Mouse (Mus musculus) heart, embryonic 12.5 days (tissue): ENCODE measurements at regions not wholly inside any gene's neighbourhood (a gene's known extent, or its start where the extent isn't known, plus 50 kb on each side); places are given as distances from the start of the nearest gene placed in this dataset.
"Not testable (repeated sequence)": the region's sequence is repeated elsewhere in the genome, so short reads cannot be mapped to it uniquely, and the experiment has no call there.

ENCODE experiments used
- ATAC-seq: fragments of 200-750 bp; cut with Nextera tagmentation; 2 replicates; pipeline ENCODE4 v1.8.0; 2017; ENCODE audit warnings: moderate TSS enrichment, moderate library complexity; ENCODE audit not compliant: insufficient number of reproducible peaks, low FRiP score
- H3K27ac ChIP-seq: fragments of 300-500 bp; sonication (generic); 2 replicates; pipeline ENCODE4 v1.5.1; 2016; ENCODE audit warnings: mild to moderate bottlenecking, moderate library complexity; ENCODE audit not compliant: poor library complexity, severe bottlenecking
- H3K27me3 ChIP-seq: fragments of 300-500 bp; sonication (generic); replicated peaks from 2 replicates; pipeline ENCODE4 v1.6.1; 2016; ENCODE audit warnings: mild to moderate bottlenecking, moderate library complexity
- H3K36me3 ChIP-seq: fragments of 300-500 bp; sonication (generic); 2 replicates; pipeline ENCODE4 v1.6.1; 2016; ENCODE audit warnings: mild to moderate bottlenecking, moderate library complexity
- H3K4me1 ChIP-seq: fragments of 300-500 bp; sonication (generic); replicated peaks from 2 replicates; pipeline ENCODE4 v1.6.1; 2016; ENCODE audit warnings: mild to moderate bottlenecking
- H3K4me2 ChIP-seq: fragments of 300-500 bp; sonication (generic); 2 replicates; pipeline ENCODE4 v1.6.1; 2016; ENCODE audit warnings: mild to moderate bottlenecking, moderate library complexity
- H3K4me3 ChIP-seq: fragments of 300-500 bp; sonication (generic); 2 replicates; pipeline ENCODE4 v1.5.1; 2016; ENCODE audit warnings: mild to moderate bottlenecking
- H3K9ac ChIP-seq: fragments of 300-500 bp; sonication (generic); 2 replicates; pipeline ENCODE4 v1.6.1; 2016; ENCODE audit warnings: mild to moderate bottlenecking, moderate library complexity
- H3K9me3 ChIP-seq: fragments of 300-500 bp; sonication (generic); replicated peaks from 2 replicates; pipeline ENCODE4 v1.6.1; 2016; ENCODE audit warnings: mild to moderate bottlenecking, moderate library complexity
- WGBS: fragments of 180-500 bp; shearing (Covaris S2); methylation state at CpG from one replicate; pipeline ENCODE4 v1.1.7; 2016; 5-methylcytosine and 5-hydroxymethylcytosine counted together

DNA sequence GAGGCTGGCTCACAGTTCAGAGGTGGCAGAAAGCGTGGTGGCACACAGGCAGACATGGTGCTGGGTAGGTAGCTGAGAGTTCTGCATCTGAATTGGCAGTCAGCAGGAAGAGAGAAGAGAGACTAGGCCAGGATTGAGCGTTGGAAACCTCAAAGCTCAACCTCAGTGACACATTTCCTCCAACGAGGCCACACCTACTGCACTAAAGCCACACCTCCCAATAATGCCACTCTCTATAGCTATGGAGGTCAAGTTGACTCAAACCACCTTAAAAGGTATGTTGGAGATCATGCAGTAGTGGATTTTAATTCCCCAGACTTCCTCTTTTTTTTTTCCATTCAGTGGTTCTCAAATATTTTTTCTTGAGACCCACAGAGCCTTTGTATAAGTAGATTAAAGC lies 57.1 kb downstream of the Ccdc54 start:
- H3K4me3 ChIP-seq, result no peak overlapping the region
- no peak for ATAC-seq
- 0 out of 2 replicates have a peak, but pooled peaks cover 6% of the 10 kb centered on the region for H3K9me3 ChIP-seq
- H3K27ac ChIP-seq, result no peak overlapping the region
- 64% methylated on average over 3 of the region's 3 CpGs for WGBS
- no peak overlapping the region for H3K4me2 ChIP-seq
- H3K9ac ChIP-seq, result no peak overlapping the region
- no peaks in the 10 kb centered on the region for H3K36me3 ChIP-seq
- no peaks in the 10 kb centered on the region for H3K4me1 ChIP-seq
- H3K27me3 ChIP-seq, result no peaks in the 10 kb centered on the region

GRCm38 (mm10) chr16:50529511-50530416 lies 61.2 kb downstream of the Ccdc54 start:
- Histone ChIP-seq H3K4me3 (peak overlapping the region; percentile 82), H3K4me1 (peaks cover 8% of the 10 kb centered on the region), H3K4me2 (peak overlapping the region; percentile 90), H3K27me3 (no peaks in the 10 kb centered on the region), H3K9ac (peak overlapping the region; percentile 91), H3K9me3 (no peaks in the 10 kb centered on the region), H3K36me3 (no peaks in the 10 kb centered on the region), H3K27ac (peak overlapping the region; percentile 95)
- under 1% methylated on average over 46 of the region's 46 CpGs for WGBS
- ATAC-seq, result peak; percentile 48

DNA sequence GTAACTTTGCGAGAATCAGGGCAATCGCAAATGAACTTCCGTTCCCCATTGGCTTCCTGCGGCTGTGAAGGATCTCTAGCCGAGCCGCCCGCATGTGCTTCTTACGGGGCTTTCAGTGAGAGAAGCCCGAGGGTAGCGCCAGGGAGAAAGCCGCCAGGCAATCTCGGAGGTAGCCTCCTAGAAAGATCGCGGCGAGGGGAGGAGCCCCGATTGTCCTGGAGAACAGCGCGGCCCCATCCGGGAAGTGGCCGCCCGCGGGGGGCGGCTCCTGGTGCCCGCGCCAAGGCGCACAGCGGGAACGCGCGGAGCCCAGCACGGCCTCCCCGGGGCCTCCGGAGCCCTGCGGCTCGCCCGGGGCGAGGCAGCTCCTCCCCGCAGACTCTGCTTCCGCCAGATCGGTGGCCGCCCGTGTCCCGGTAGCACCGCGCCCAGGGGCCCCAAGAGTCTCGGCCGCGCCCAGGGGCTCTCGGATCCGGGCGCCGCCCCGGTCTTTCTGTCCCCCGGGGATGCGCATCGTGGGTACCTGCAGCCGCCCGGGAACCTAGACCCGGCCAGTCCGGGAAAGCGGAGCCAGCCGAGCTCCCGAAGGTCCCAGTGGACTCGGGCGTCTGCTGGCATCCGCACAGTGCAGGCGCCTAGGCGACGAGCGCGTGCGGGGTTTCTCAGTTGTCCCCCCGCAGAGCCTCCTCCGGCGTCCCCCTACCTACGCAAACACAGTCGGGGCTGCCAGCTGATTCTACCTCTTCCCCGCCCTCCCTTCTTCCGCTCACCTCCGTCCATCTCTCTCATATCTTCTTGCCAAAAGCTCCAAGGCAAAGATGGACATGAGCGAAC lies 62.1 kb downstream of the Ccdc54 start:
- Histone ChIP-seq H3K4me2 (peak overlapping the region; percentile 90), H3K9ac (peak overlapping the region; percentile 91), H3K4me1 (peaks cover 10% of the 10 kb centered on the region), H3K9me3 (no peaks in the 10 kb centered on the region), H3K36me3 (no peaks in the 10 kb centered on the region), H3K4me3 (peak overlapping the region; percentile 82), H3K27me3 (no peaks in the 10 kb centered on the region), H3K27ac (peak overlapping the region; percentile 95)
- under 1% methylated on average over 79 of the region's 81 CpGs for WGBS
- ATAC-seq, result peak; percentile 87

DNA sequence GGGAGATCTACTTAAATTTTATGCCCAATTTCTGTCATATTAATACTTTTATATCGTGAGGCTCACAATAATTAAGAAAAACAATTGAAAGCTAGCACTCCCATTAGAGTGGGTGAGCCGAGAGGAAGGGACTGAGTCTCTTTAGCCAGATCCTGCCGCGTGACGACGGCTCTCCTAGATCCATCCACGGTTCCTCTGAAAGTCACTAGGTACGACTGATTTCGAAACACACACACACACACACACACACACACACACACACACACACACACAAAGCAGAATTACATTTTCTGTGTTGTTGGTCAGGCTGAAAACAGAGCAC lies 62.6 kb downstream of the Ccdc54 start:
- no peaks in the 10 kb centered on the region for H3K9me3 ChIP-seq
- peak overlapping the region; percentile 91 for H3K9ac ChIP-seq
- peak; percentile 52; the same call in 1 of the 2 replicates for ATAC-seq
- H3K27me3 ChIP-seq, result no peaks in the 10 kb centered on the region
- H3K27ac ChIP-seq, result peak overlapping the region; percentile 95
- 1% methylated on average over 9 of the region's 9 CpGs for WGBS
- no peaks in the 10 kb centered on the region for H3K36me3 ChIP-seq
- peak overlapping the region; percentile 90 for H3K4me2 ChIP-seq
- H3K4me1 ChIP-seq, result peaks cover 10% of the 10 kb centered on the region
- H3K4me3 ChIP-seq, result peak overlapping the region; percentile 82

- not testable (repeated sequence) for H3K9ac ChIP-seq, H3K27ac ChIP-seq, H3K4me2 ChIP-seq, H3K27me3 ChIP-seq, H3K36me3 ChIP-seq, H3K4me1 ChIP-seq, H3K4me3 ChIP-seq, ATAC-seq, H3K9me3 ChIP-seq
- 78% methylated on average over 5 of the region's 5 CpGs for WGBS
Observed at GRCm38 (mm10) chr16:50526930-50527329, 64.0 kb downstream of the Ccdc54 start.

GRCm38 (mm10) chr16:50525934-50526366 lies 65.0 kb downstream of the Ccdc54 start:
- 85% methylated on average over 11 of the region's 11 CpGs for WGBS
- Histone ChIP-seq H3K9me3 (no peaks in the 10 kb centered on the region), H3K36me3 (no peaks in the 10 kb centered on the region), H3K4me1 (peaks cover 10% of the 10 kb centered on the region), H3K4me2 (no peak overlapping the region), H3K4me3 (no peak overlapping the region), H3K9ac (no peak overlapping the region), H3K27me3 (no peaks in the 10 kb centered on the region), H3K27ac (no peak overlapping the region)
- ATAC-seq, result no peak

DNA sequence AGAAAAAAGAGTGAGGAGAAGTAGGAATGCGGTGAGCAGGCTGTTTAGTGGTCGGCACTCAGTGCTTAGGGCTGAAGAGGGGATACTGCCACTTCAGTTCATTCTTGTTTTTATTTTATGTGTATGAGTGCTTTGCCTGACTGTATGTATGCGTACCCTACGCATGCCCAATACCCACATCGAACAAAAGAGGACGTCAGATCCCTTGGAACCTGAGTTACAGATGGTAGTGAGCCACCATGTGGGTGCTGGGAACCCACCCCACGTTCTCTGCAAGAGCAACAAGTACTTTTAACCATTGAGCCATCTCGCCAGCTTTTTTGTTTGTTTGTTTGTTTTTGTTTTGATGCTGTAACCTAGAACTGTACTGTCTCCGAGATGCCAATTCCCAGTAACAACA lies 65.5 kb downstream of the Ccdc54 start:
- Histone ChIP-seq H3K4me1 (peaks cover 10% of the 10 kb centered on the region), H3K9ac (no peak overlapping the region), H3K27ac (0 out of 2 replicates have a peak overlapping the region, but pooled peaks have one; percentile 26), H3K36me3 (no peaks in the 10 kb centered on the region), H3K4me2 (no peak overlapping the region), H3K27me3 (no peaks in the 10 kb centered on the region), H3K9me3 (no peaks in the 10 kb centered on the region), H3K4me3 (no peak overlapping the region)
- WGBS, result 87% methylated on average over 9 of the region's 9 CpGs
- no peak for ATAC-seq

GRCm38 (mm10) chr16:50519610-50520009 lies 71.3 kb downstream of the Ccdc54 start:
- Histone ChIP-seq H3K27me3 (no peaks in the 10 kb centered on the region), H3K9ac (no peak overlapping the region), H3K4me1 (peaks cover 4% of the 10 kb centered on the region; the same call in 1 of the 2 replicates), H3K4me2 (no peak overlapping the region), H3K9me3 (no peaks in the 10 kb centered on the region), H3K36me3 (no peaks in the 10 kb centered on the region), H3K27ac (no peak overlapping the region), H3K4me3 (no peak overlapping the region)
- no peak for ATAC-seq
- 73% methylated on average over 10 of the region's 10 CpGs for WGBS

DNA sequence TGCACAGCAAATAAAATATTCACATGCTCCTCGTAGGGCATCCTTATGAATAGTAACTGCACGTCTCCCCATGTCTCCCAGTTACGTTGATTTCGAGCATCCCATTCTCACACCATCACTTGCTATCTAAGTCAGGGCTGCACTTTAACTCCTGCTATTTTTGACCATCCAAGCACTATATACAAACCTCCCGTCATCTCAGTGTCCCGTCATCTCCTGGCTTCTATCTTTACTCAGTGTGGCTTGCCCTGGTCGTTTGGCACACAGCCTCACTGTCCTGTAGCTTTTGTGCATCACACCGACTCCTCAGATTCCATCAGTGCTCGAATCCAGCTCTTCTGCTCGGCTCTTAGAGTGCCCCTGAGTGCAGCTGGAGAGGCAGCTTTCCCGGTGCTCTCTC lies 74.4 kb downstream of the Ccdc54 start:
- no peaks in the 10 kb centered on the region for H3K27me3 ChIP-seq
- H3K9me3 ChIP-seq, result no peaks in the 10 kb centered on the region
- no peak for ATAC-seq
- H3K9ac ChIP-seq, result no peak overlapping the region
- H3K27ac ChIP-seq, result peak overlapping the region; percentile 67
- peaks cover 4% of the 10 kb centered on the region; the same call in 1 of the 2 replicates for H3K4me1 ChIP-seq
- 37% methylated on average over 11 of the region's 11 CpGs for WGBS
- H3K36me3 ChIP-seq, result no peaks in the 10 kb centered on the region
- peak overlapping the region; percentile 29; the same call in 1 of the 2 replicates for H3K4me3 ChIP-seq
- peak overlapping the region; percentile 57 for H3K4me2 ChIP-seq

- no peak for ATAC-seq
- Histone ChIP-seq H3K4me2 (no peak overlapping the region), H3K9ac (no peak overlapping the region), H3K9me3 (no peaks in the 10 kb centered on the region), H3K27me3 (no peaks in the 10 kb centered on the region), H3K4me3 (no peak overlapping the region), H3K36me3 (no peaks in the 10 kb centered on the region), H3K27ac (no peak overlapping the region), H3K4me1 (peaks cover 4% of the 10 kb centered on the region; the same call in 1 of the 2 replicates)
- 90% methylated on average over 8 of the region's 8 CpGs for WGBS
Observed at GRCm38 (mm10) chr16:50515039-50515438, 75.9 kb downstream of the Ccdc54 start.

- Histone ChIP-seq H3K9ac (no peak overlapping the region), H3K4me3 (no peak overlapping the region), H3K4me1 (no peaks in the 10 kb centered on the region; the same call in 1 of the 2 replicates), H3K36me3 (no peaks in the 10 kb centered on the region), H3K4me2 (no peak overlapping the region), H3K9me3 (no peaks in the 10 kb centered on the region), H3K27me3 (no peaks in the 10 kb centered on the region), H3K27ac (no peak overlapping the region)
- WGBS, result 47% methylated on average over 3 of the region's 3 CpGs
- ATAC-seq, result no peak
Observed at GRCm38 (mm10) chr16:50512080-50512479, 78.9 kb downstream of the Ccdc54 start.
